Mouse (Mus musculus) liver, embryonic 14.5 days (tissue): ENCODE measurements at regions not wholly inside any gene's neighbourhood (a gene's known extent, or its start where the extent isn't known, plus 50 kb on each side); places are given as distances from the start of the nearest gene placed in this dataset.

Experiments
- ATAC-seq: fragments of 200-750 bp; cut with Nextera tagmentation; 2 replicates; pipeline ENCODE4 v1.8.0; 2017; ENCODE audit warnings: moderate number of reproducible peaks, mild to moderate bottlenecking, moderate library complexity; ENCODE audit not compliant: insufficient read depth
- DNase-seq, 3 experiments: peaks; one replicate each; pipeline ENCODE4 v3.0.0-alpha.2; 2012 to 2013; ENCODE audit warnings: low read depth in 3 of 3, low spot score in 3 of 3
- H3K27ac ChIP-seq: fragments of 300-500 bp; sonication (generic); 2 replicates; pipeline ENCODE4 v1.5.1; 2014; ENCODE audit warnings: moderate library complexity, mild to moderate bottlenecking, control low read depth, inconsistent platforms
- H3K27me3 ChIP-seq: fragments of 300-500 bp; sonication (generic); 2 replicates; pipeline ENCODE4 v1.6.1; 2014; ENCODE audit warnings: mild to moderate bottlenecking, low read length, moderate library complexity; ENCODE audit not compliant: control insufficient read depth, insufficient read depth
- H3K36me3 ChIP-seq: fragments of 300-500 bp; sonication (generic); replicated peaks from 2 replicates; pipeline ENCODE4 v1.6.1; 2014; ENCODE audit warnings: low read depth; ENCODE audit not compliant: control insufficient read depth, insufficient read depth
- H3K4me1 ChIP-seq, 2 experiments: fragments of 200-500 bp in 1 of 2; fragments of 300-500 bp in 1 of 2; sonication (generic) in 1 of 2; replicated peaks; 2 replicates each; pipeline ENCODE4 v1.6.1; 2012 to 2014; ENCODE audit warnings: antibody characterized with exemption in 1 of 2, inconsistent platforms in 1 of 2, low read length in 1 of 2; ENCODE audit not compliant: control insufficient read depth in 2 of 2, insufficient read depth in 2 of 2
- H3K4me2 ChIP-seq: fragments of 300-500 bp; sonication (generic); 2 replicates; pipeline ENCODE4 v1.6.1; 2014; ENCODE audit warnings: low read depth, mild to moderate bottlenecking, control low read depth, moderate library complexity
- H3K4me3 ChIP-seq, 2 experiments: fragments of 200-500 bp in 1 of 2; fragments of 300-500 bp in 1 of 2; sonication (generic) in 1 of 2; 2 replicates each; pipeline ENCODE4 v1.5.1; 2012 to 2014; ENCODE audit warnings: low read depth in 2 of 2, low read length in 2 of 2, mild to moderate bottlenecking in 2 of 2, control low read depth in 1 of 2, inconsistent platforms in 1 of 2, moderate library complexity in 1 of 2; ENCODE audit not compliant: insufficient read depth in 1 of 2
- H3K9ac ChIP-seq: fragments of 300-500 bp; sonication (generic); replicated peaks from 2 replicates; pipeline ENCODE4 v1.6.1; 2014; ENCODE audit warnings: mild to moderate bottlenecking, control low read depth, moderate library complexity
- H3K9me3 ChIP-seq: fragments of 300-500 bp; sonication (generic); 2 replicates; pipeline ENCODE4 v1.6.1; 2016; ENCODE audit warnings: low read length, mixed read lengths; ENCODE audit not compliant: control insufficient read depth
- CTCF ChIP-seq: IDR thresholded peaks from 2 replicates; pipeline ENCODE4 v1.5.1; 2016; ENCODE audit warnings: antibody characterized with exemption, low read depth, control low read depth
- EP300 ChIP-seq: IDR thresholded peaks from 2 replicates; pipeline ENCODE4 v1.6.1; 2016; ENCODE audit warnings: antibody characterized with exemption, low read depth
- WGBS: fragments of 180-500 bp; shearing (Covaris S2); extraction: QIAGEN DNeasy Blood & Tissue Kit; methylation state at CpG from one replicate; pipeline ENCODE4 v1.1.7; 2014; ENCODE audit not compliant: insufficient replicate concordance; 5-methylcytosine and 5-hydroxymethylcytosine counted together

DNA sequence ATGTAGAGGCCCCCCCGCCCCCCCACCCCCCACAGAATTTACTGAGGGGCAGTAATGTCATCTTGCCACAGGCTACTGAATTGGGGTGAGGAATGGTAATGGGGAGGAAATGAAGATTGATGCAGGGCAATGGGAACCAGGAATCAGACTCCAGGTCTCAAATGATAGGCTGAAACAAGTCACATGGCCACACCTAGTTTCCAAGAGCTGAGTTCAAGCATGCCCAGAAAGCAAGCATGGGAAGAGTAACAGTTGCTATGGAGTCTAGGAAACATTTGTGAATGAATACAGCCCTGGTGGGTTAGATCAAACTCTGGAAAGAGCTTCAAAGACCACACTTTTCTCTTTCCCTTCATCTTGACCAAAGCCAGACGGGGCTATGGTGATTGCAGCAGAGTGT, 104.3 kb upstream of the Ptch1 start:
- TF ChIP-seq EP300 = no peak
- no peak for TF ChIP-seq CTCF
- 49% methylated on average over 2 of the region's 2 CpGs for WGBS
- H3K4me3 ChIP-seq = no peak overlapping the region
- no peaks in the 10 kb centered on the region for H3K4me1 ChIP-seq
- no peak overlapping the region for H3K27ac ChIP-seq
- H3K27me3 ChIP-seq = no peaks in the 10 kb centered on the region
- ATAC-seq (no peak), DNase-seq (no peak)
- no peaks in the 10 kb centered on the region for H3K9me3 ChIP-seq
- no peaks in the 10 kb centered on the region for H3K36me3 ChIP-seq
- H3K9ac ChIP-seq = no peak overlapping the region
- H3K4me2 ChIP-seq = no peak overlapping the region

DNA sequence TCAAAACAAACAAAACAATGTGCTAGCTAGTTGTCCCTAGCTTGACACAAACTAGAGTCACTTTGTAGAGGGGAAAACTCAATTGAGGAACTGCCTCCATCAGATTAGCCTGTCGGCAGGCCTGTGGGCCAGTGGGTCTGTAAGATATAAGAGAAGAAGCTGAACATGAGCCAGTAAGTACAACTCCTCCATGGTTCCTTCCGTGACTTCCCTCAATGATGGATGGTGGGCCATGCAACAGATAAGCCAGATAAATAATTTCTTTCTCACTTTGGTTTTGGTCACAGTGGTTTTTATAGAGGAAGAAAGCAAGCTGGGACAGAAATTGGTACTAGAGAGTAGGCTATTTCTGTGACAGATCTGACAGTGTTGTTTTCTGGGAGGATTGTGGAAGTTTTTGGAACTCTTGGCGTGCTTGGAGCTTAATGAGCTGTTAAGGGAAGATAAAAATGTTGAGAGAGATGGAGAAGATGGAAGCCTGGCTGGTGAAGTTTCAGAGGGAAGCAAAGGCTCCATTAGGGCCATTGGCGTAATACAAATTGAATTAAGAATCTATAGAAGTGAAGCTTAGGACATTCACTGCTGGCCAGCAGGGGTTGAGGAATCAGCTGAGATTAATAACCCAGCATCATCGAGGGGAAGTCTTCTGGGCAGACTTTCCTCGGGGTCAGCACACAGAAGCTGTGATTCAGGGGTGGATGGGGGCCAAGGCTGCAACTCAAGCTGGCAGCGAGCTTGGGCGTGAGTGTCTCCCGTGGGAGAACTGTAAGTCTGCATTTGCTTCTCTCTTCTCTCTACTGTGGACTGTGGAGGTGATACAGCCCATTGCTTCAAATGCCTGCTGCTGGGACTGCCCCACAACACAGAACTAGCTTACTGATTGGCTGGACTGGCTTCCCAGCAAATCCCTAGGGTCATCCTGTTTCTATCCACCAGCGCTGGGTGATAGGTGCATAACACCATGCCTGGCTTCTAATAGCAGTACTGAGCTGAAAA, 105.2 kb upstream of the Ptch1 start:
- DNase-seq = no peak
- no peaks in the 10 kb centered on the region for H3K27me3 ChIP-seq
- H3K4me2 ChIP-seq = no peak overlapping the region
- H3K9ac ChIP-seq = no peak overlapping the region
- H3K27ac ChIP-seq = no peak overlapping the region
- H3K36me3 ChIP-seq = no peaks in the 10 kb centered on the region
- no peak for TF ChIP-seq CTCF
- no peak for TF ChIP-seq EP300
- H3K4me1 ChIP-seq = no peaks in the 10 kb centered on the region
- H3K9me3 ChIP-seq = no peaks in the 10 kb centered on the region
- H3K4me3 ChIP-seq = no peak overlapping the region
- no peak for ATAC-seq
- 44% methylated on average over 10 of the region's 10 CpGs for WGBS

DNA sequence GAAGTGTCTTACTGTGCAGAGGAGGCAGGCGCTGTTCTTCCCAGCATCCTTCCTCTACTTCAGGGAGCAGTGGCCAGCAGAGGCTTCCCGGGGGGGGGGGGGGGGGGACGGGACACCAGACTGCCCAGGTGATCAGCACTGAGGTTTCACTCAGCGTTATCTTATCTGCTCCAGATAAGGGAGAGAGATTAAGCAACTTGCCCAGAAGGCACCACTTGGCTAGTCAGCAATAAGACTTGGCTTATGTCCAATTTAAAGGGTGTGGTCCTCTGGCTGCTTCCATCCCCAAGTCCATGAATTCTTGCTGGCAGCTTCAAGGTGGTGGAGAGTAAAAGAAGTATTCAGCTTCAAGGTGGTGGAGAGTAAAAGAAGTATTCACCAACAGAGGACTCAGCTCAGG, 108.9 kb upstream of the Ptch1 start:
- TF ChIP-seq EP300 (no peak), CTCF (no peak)
- no peak overlapping the region for H3K4me2 ChIP-seq
- no peaks in the 10 kb centered on the region for H3K9me3 ChIP-seq
- H3K36me3 ChIP-seq = no peaks in the 10 kb centered on the region
- 22% methylated on average over 4 of the region's 4 CpGs for WGBS
- no peak overlapping the region for H3K4me3 ChIP-seq
- ATAC-seq (no peak), DNase-seq (no peak)
- H3K9ac ChIP-seq = no peak overlapping the region
- H3K27me3 ChIP-seq = no peaks in the 10 kb centered on the region
- no peak overlapping the region for H3K27ac ChIP-seq
- H3K4me1 ChIP-seq = 0 out of 4 replicates have a peak, but pooled peaks cover 0 to 3% of the 10 kb centered on the region in 2 experiments

DNA sequence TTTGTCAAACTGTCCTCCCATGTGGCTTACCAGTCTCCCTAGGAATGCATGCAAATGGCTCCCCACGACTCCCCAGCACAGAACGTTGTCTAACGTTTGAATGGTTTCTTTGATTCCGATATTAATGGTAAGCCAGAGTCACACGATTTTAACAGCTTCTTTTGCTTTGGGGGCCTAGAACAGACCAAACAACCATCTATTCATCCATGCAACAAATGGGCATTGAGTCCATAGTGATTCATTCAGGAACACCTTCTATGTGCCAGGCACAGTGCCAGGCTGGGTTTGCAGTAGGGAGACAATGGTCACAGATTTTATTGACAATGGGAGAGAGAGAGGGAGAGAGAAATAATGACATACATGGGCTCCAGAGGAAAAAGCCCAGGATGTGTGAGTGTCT, 118.6 kb upstream of the Ptch1 start:
- H3K4me1 ChIP-seq = no peaks in the 10 kb centered on the region
- no peak for ATAC-seq
- H3K9me3 ChIP-seq = no peaks in the 10 kb centered on the region
- H3K4me3 ChIP-seq = no peak overlapping the region
- no peaks in the 10 kb centered on the region for H3K27me3 ChIP-seq
- H3K9ac ChIP-seq = no peak overlapping the region
- no peak for DNase-seq
- H3K36me3 ChIP-seq = no peaks in the 10 kb centered on the region
- TF ChIP-seq CTCF (no peak), EP300 (no peak)
- no peak overlapping the region for H3K27ac ChIP-seq
- H3K4me2 ChIP-seq = no peak overlapping the region
- WGBS = 65% methylated on average over 5 of the region's 5 CpGs

DNA sequence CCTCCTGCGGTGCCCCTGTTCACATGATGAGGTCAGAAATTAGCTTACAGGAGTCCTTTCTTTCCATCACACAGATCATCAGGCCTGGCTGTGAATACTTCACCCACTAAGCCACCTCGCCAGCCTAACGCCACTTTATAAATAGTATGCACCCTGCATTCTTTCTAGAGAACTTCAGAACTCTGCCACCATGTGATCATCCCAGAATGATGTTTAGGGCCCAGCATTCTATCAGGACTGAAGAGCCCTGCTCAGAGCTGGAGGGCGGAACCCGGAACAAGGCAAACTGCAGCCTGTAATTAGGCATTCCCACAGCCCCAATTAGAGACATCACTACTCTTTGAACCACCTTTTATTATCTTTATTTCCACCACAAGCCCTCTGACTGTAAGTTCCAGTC, 120.2 kb upstream of the Ptch1 start:
- Histone ChIP-seq H3K27me3 (no peaks in the 10 kb centered on the region), H3K4me3 (no peak overlapping the region), H3K36me3 (no peaks in the 10 kb centered on the region), H3K9me3 (no peaks in the 10 kb centered on the region), H3K4me1 (no peaks in the 10 kb centered on the region), H3K4me2 (no peak overlapping the region), H3K9ac (no peak overlapping the region), H3K27ac (no peak overlapping the region)
- ATAC-seq (no peak), DNase-seq (no peak)
- WGBS = 65% methylated on average over 5 of the region's 5 CpGs
- TF ChIP-seq CTCF = no peak
- no peak for TF ChIP-seq EP300
